ENCODE assay signal across 10 mouse cellular contexts in genomic region chr8:122526526-122527170, GRCm38 (mm10). TPM values are rescaled to one million over a fixed set of nuclear protein-coding genes. Genes with fewer than 3 reads are reported as not detected.
A peak's percentile ranks its signal among the peaks of the same experiment; 100 is the strongest.
DNase-seq lines count a peak whose midpoint lies in the region; ATAC-seq and TF ChIP-seq lines count a peak whose summit lies in the region.
"Had no signal": no experiment of that assay in that cellular context is flagged by ENCODE, and none has a peak within 500 bp of the region (broad histone marks: within the 10 kb centered on the region; RNA-seq: fewer than 3 reads in every experiment).

No protein-coding gene starts in this region.

- peaks cover 88% of the 10 kb centered on the region for H3K4me1 ChIP-seq in E14TG2a.4 (replicated peaks; ENCODE audit: low read depth, low read length)
- H3K4me1 ChIP-seq in embryonic facial prominence, embryonic 12.5 days: peaks cover 39% of the 10 kb centered on the region
- H3K4me1 ChIP-seq in kidney, embryonic 14.5 days (ENCODE audit: control insufficient read depth, insufficient read depth, low read length): peaks cover 48% of the 10 kb centered on the region
- peaks cover 40% of the 10 kb centered on the region for H3K4me1 ChIP-seq in lung, embryonic 14.5 days (ENCODE audit: insufficient read depth)
- H3K4me1 ChIP-seq in forebrain, embryonic 13.5 days: peaks cover 23% of the 10 kb centered on the region

- H3K27me3 ChIP-seq in E14TG2a.4 (ENCODE audit: insufficient read depth, low read length): no peaks in the 10 kb centered on the region
- H3K27me3 ChIP-seq in embryonic facial prominence, embryonic 12.5 days: no peaks in the 10 kb centered on the region
- no peaks in the 10 kb centered on the region for H3K27me3 ChIP-seq in kidney, embryonic 14.5 days (ENCODE audit: control insufficient read depth, insufficient read depth, low read length)
- H3K27me3 ChIP-seq in lung, embryonic 14.5 days (ENCODE audit: insufficient read depth, low read length): no peaks in the 10 kb centered on the region
- peaks cover 19% of the 10 kb centered on the region for H3K27me3 ChIP-seq in forebrain, embryonic 13.5 days
- H3K27me3 ChIP-seq: hindbrain, embryonic 12.5 days had no signal

- no peak overlapping the region for H3K9ac ChIP-seq in embryonic facial prominence, embryonic 12.5 days
- H3K9ac ChIP-seq in kidney, embryonic 14.5 days (ENCODE audit: low read depth, low read length): no peak overlapping the region
- H3K9ac ChIP-seq in lung, embryonic 14.5 days: peak overlapping the region; percentile 25; the same call in 1 of the 2 replicates
- no peak overlapping the region for H3K9ac ChIP-seq in forebrain, embryonic 13.5 days
- H3K9ac ChIP-seq: hindbrain, embryonic 12.5 days had no signal

- intact Hi-C loops in left cerebral cortex, postnatal 14 days (cut with DNase I): no loop called here

- H3K9me3 ChIP-seq in E14TG2a.4 (ENCODE audit: low read length): no peaks in the 10 kb centered on the region
- H3K9me3 ChIP-seq in embryonic facial prominence, embryonic 12.5 days: 0 out of 2 replicates have a peak, but pooled peaks cover 4% of the 10 kb centered on the region
- no peaks in the 10 kb centered on the region for H3K9me3 ChIP-seq in kidney, embryonic 14.5 days (ENCODE audit: control insufficient read depth, low read length)
- H3K9me3 ChIP-seq in lung, embryonic 14.5 days (ENCODE audit: low read depth, low read length): no peaks in the 10 kb centered on the region
- H3K9me3 ChIP-seq in forebrain, embryonic 13.5 days (replicated peaks): no peaks in the 10 kb centered on the region
- H3K9me3 ChIP-seq: hindbrain, embryonic 12.5 days had no signal

- ATAC-seq in embryonic facial prominence, embryonic 12.5 days (ENCODE audit: insufficient number of reproducible peaks, insufficient read depth, low FRiP score, low TSS enrichment): no peak
- no peak for ATAC-seq in kidney, embryonic 14.5 days (ENCODE audit: low FRiP score, low TSS enrichment)
- ATAC-seq in lung, embryonic 14.5 days (ENCODE audit: insufficient read depth): peak; percentile 55
- ATAC-seq in forebrain, embryonic 13.5 days: no peak
- ATAC-seq: midbrain, embryonic 16.5 days had no signal

- peak overlapping the region; percentile 73 for H3K4me3 ChIP-seq in E14TG2a.4 (replicated peaks; ENCODE audit: low read length)
- no peak overlapping the region for H3K4me3 ChIP-seq in embryonic facial prominence, embryonic 12.5 days
- H3K4me3 ChIP-seq in kidney, embryonic 14.5 days (ENCODE audit: low read length): no peak overlapping the region
- no peak overlapping the region for H3K4me3 ChIP-seq in lung, embryonic 14.5 days (ENCODE audit: low read depth, low read length)
- no peak overlapping the region for H3K4me3 ChIP-seq in forebrain, embryonic 13.5 days
- H3K4me3 ChIP-seq: hindbrain, embryonic 12.5 days had no signal

- no peak for TF ChIP-seq CTCF in E14TG2a.4 (conservative IDR thresholded peaks at IDR 0.05; ENCODE audit: low read length)
- no peak for TF ChIP-seq CTCF in lung, embryonic 14.5 days (IDR thresholded peaks at IDR 0.05; ENCODE audit: low read depth)

- no peak overlapping the region for H3K4me2 ChIP-seq in embryonic facial prominence, embryonic 12.5 days (replicated peaks)
- no peak overlapping the region for H3K4me2 ChIP-seq in kidney, embryonic 14.5 days (replicated peaks; ENCODE audit: low read depth, low read length)
- 0 out of 2 replicates have a peak overlapping the region, but pooled peaks have one; percentile 10 for H3K4me2 ChIP-seq in lung, embryonic 14.5 days
- no peak overlapping the region for H3K4me2 ChIP-seq in forebrain, embryonic 13.5 days
- H3K4me2 ChIP-seq: hindbrain, embryonic 12.5 days had no signal

- H3K36me3 ChIP-seq in E14TG2a.4 (ENCODE audit: insufficient read depth, low read length): peaks cover 57% of the 10 kb centered on the region
- H3K36me3 ChIP-seq in embryonic facial prominence, embryonic 12.5 days: no peaks in the 10 kb centered on the region
- H3K36me3 ChIP-seq in kidney, embryonic 14.5 days (ENCODE audit: control insufficient read depth, insufficient read depth, low read length): no peaks in the 10 kb centered on the region
- 0 out of 2 replicates have a peak, but pooled peaks cover 4% of the 10 kb centered on the region for H3K36me3 ChIP-seq in lung, embryonic 14.5 days (ENCODE audit: insufficient read depth)
- no peaks in the 10 kb centered on the region for H3K36me3 ChIP-seq in forebrain, embryonic 13.5 days (ENCODE audit: poor library complexity, severe bottlenecking)
- H3K36me3 ChIP-seq: hindbrain, embryonic 12.5 days had no signal

- 0 out of 2 replicates have a peak overlapping the region, but pooled peaks have one; percentile 4 for H3K27ac ChIP-seq in embryonic facial prominence, embryonic 12.5 days
- H3K27ac ChIP-seq in kidney, embryonic 14.5 days (ENCODE audit: low read depth, low read length): peak overlapping the region; percentile 49; the same call in 1 of the 2 replicates
- H3K27ac ChIP-seq in lung, embryonic 14.5 days (ENCODE audit: low read depth): peak overlapping the region; percentile 72
- H3K27ac ChIP-seq in forebrain, embryonic 13.5 days: no peak overlapping the region
- H3K27ac ChIP-seq: hindbrain, embryonic 12.5 days had no signal

- peak; percentile 55 for DNase-seq in lung, embryonic 14.5 days
- DNase-seq in left cerebral cortex, postnatal 14 days (ENCODE audit: low spot score in 2 of 2): no peak
- no peak for DNase-seq in cerebellum, adult 9-11 months
- no peak for DNase-seq in frontal cortex, postnatal 10 days (ENCODE audit: low spot score in 2 of 2)

- WGBS in embryonic facial prominence, embryonic 12.5 days: 51% methylated on average over 7 of the region's 7 CpGs
- 51% methylated on average over 7 of the region's 7 CpGs for WGBS in kidney, embryonic 14.5 days
- 43% methylated on average over 7 of the region's 7 CpGs for WGBS in lung, embryonic 14.5 days
- 73% methylated on average over 7 of the region's 7 CpGs for WGBS in forebrain, embryonic 13.5 days

RNA-seq across cellular contexts. Expression of gene Piezo1, which starts 24.5 kb away (rescaled TPM):
- polyA plus RNA-seq in embryonic facial prominence, embryonic 12.5 days (2016; fragmentation: Nextera tagmentation; extraction: Ambion mirVana): 11.6 and 16.7 TPM in 2 replicates
- polyA plus RNA-seq in kidney, embryonic 14.5 days (2014; fragmentation: Nextera tagmentation; extraction: Ambion mirVana): 16.5 and 17.9 TPM in 2 replicates
- polyA plus RNA-seq in lung, embryonic 14.5 days (2014; fragmentation: Nextera tagmentation; extraction: Ambion mirVana): 26.6 and 27.7 TPM in 2 replicates
- 10 to 100 TPM; 10.1 to 12.2 TPM for total RNA-seq in left cerebral cortex, postnatal 14 days (2021)
- polyA plus RNA-seq in forebrain, embryonic 13.5 days (2015; fragmentation: Nextera tagmentation; extraction: Ambion mirVana): 1.4 and 2.0 TPM in 2 replicates

RNA-seq across cellular contexts. Expression of gene Cdt1, which starts 41.2 kb away (rescaled TPM):
- polyA plus RNA-seq in embryonic facial prominence, embryonic 12.5 days (2016; fragmentation: Nextera tagmentation; extraction: Ambion mirVana): 41.2 and 41.6 TPM in 2 replicates
- 42.7 and 48.5 TPM in 2 replicates for polyA plus RNA-seq in kidney, embryonic 14.5 days (2014; fragmentation: Nextera tagmentation; extraction: Ambion mirVana)
- 47.1 and 50.3 TPM in 2 replicates for polyA plus RNA-seq in lung, embryonic 14.5 days (2014; fragmentation: Nextera tagmentation; extraction: Ambion mirVana)
- total RNA-seq in left cerebral cortex, postnatal 14 days (2021): 1 to 10 TPM; 2.2 to 3.5 TPM
- polyA plus RNA-seq in forebrain, embryonic 13.5 days (2015; fragmentation: Nextera tagmentation; extraction: Ambion mirVana): 29.1 and 32.3 TPM in 2 replicates

RNA-seq across cellular contexts. Expression of gene Aprt, which starts 50.1 kb away (rescaled TPM):
- 289 and 298 TPM in 2 replicates for polyA plus RNA-seq in embryonic facial prominence, embryonic 12.5 days (2016; fragmentation: Nextera tagmentation; extraction: Ambion mirVana)
- 370 and 400 TPM in 2 replicates for polyA plus RNA-seq in kidney, embryonic 14.5 days (2014; fragmentation: Nextera tagmentation; extraction: Ambion mirVana)
- polyA plus RNA-seq in lung, embryonic 14.5 days (2014; fragmentation: Nextera tagmentation; extraction: Ambion mirVana): 338 and 366 TPM in 2 replicates
- 10 to 100 TPM; 73.7 to 81.1 TPM for total RNA-seq in left cerebral cortex, postnatal 14 days (2021)
- polyA plus RNA-seq in forebrain, embryonic 13.5 days (2015; fragmentation: Nextera tagmentation; extraction: Ambion mirVana): 193 and 198 TPM in 2 replicates

RNA-seq across cellular contexts. Expression of gene Ctu2, which starts 50.7 kb away (rescaled TPM):
- polyA plus RNA-seq in embryonic facial prominence, embryonic 12.5 days (2016; fragmentation: Nextera tagmentation; extraction: Ambion mirVana): 69.9 and 76.8 TPM in 2 replicates
- 50.4 and 51.6 TPM in 2 replicates for polyA plus RNA-seq in kidney, embryonic 14.5 days (2014; fragmentation: Nextera tagmentation; extraction: Ambion mirVana)
- 45.4 and 56.2 TPM in 2 replicates for polyA plus RNA-seq in lung, embryonic 14.5 days (2014; fragmentation: Nextera tagmentation; extraction: Ambion mirVana)
- 10 to 100 TPM; 23.9 to 30.9 TPM for total RNA-seq in left cerebral cortex, postnatal 14 days (2021)
- 69.1 and 69.9 TPM in 2 replicates for polyA plus RNA-seq in forebrain, embryonic 13.5 days (2015; fragmentation: Nextera tagmentation; extraction: Ambion mirVana)

RNA-seq across cellular contexts. Expression of gene Rnf166, which starts 50.8 kb away (rescaled TPM):
- polyA plus RNA-seq in embryonic facial prominence, embryonic 12.5 days (2016; fragmentation: Nextera tagmentation; extraction: Ambion mirVana): 46.8 and 49.9 TPM in 2 replicates
- 33.5 and 35.3 TPM in 2 replicates for polyA plus RNA-seq in kidney, embryonic 14.5 days (2014; fragmentation: Nextera tagmentation; extraction: Ambion mirVana)
- 34.7 and 37.2 TPM in 2 replicates for polyA plus RNA-seq in lung, embryonic 14.5 days (2014; fragmentation: Nextera tagmentation; extraction: Ambion mirVana)
- total RNA-seq in left cerebral cortex, postnatal 14 days (2021): 10 to 100 TPM; 22.4 to 23.2 TPM
- 33.6 and 36.1 TPM in 2 replicates for polyA plus RNA-seq in forebrain, embryonic 13.5 days (2015; fragmentation: Nextera tagmentation; extraction: Ambion mirVana)
